Mouse (Mus musculus) bone marrow, adult 2 months (tissue): ENCODE data around the gene Pex5.

Experiments used
- CTCF ChIP-seq: fragments of 200-500 bp; IDR thresholded peaks from 2 replicates; pipeline ENCODE4 v1.5.1; 2011; ENCODE audit warnings: low read length, control low read depth; ENCODE audit not compliant: control insufficient read depth, insufficient read depth
- POLR2A ChIP-seq: fragments of 200-500 bp; IDR thresholded peaks from 2 replicates; pipeline ENCODE4 v1.6.1; 2011; ENCODE audit warnings: low read depth, mild to moderate bottlenecking, control low read depth, low read length, borderline replicate concordance; ENCODE audit not compliant: control insufficient read depth

- TF ChIP-seq CTCF (no peak), POLR2A (no peak)
Measured at GRCm38 (mm10) chr6:124448959-124449667, 34.2 kb upstream of the Pex5 start.
